Mouse (Mus musculus) CH12.LX (cell line): ENCODE data around the gene Gm9918. TPM values are rescaled to one million over a fixed set of nuclear protein-coding genes. Genes with fewer than 3 reads are reported as not detected.

Source experiments
- DNase-seq: peaks from one replicate; pipeline ENCODE4 v3.0.0-alpha.2; 2013; ENCODE audit errors: extremely low read depth
- H3K27ac ChIP-seq: 2 replicates; pipeline ENCODE4 v1.5.1; 2012; ENCODE audit warnings: low read depth, mild to moderate bottlenecking, control low read depth, moderate library complexity; ENCODE audit not compliant: insufficient read depth
- H3K27me3 ChIP-seq: replicated peaks from 2 replicates; pipeline ENCODE3; 2012; ENCODE audit warnings: inconsistent platforms
- H3K36me3 ChIP-seq, 2 experiments: replicated peaks in 1 of 2; 2 replicates each; pipeline versions ENCODE3 to v1.6.1; 2012; ENCODE audit warnings: inconsistent platforms in 1 of 2, low read length in 1 of 2, mild to moderate bottlenecking in 1 of 2, mixed read lengths in 1 of 2, moderate library complexity in 1 of 2; ENCODE audit not compliant: control insufficient read depth in 1 of 2, insufficient read depth in 1 of 2
- H3K4me1 ChIP-seq, 2 experiments: 2 replicates each; pipeline ENCODE4 v1.6.1; 2012; ENCODE audit warnings: inconsistent platforms in 1 of 2, moderate library complexity in 1 of 2; ENCODE audit not compliant: insufficient read depth in 2 of 2, control insufficient read depth in 1 of 2
- H3K4me2 ChIP-seq: 2 replicates; pipeline ENCODE4 v1.6.1; 2012; ENCODE audit warnings: low read depth, mild to moderate bottlenecking, control low read depth; ENCODE audit not compliant: poor library complexity, insufficient read depth, severe bottlenecking
- H3K4me3 ChIP-seq, 3 experiments: fragments of 150-350 bp in 1 of 3; sonication (generic) in 1 of 3; replicated peaks in 1 of 3; 2 replicates each; pipeline versions ENCODE3 to v1.5.1; 2011 to 2012; ENCODE audit warnings: low read depth in 2 of 3, low read length in 2 of 3, mild to moderate bottlenecking in 2 of 3, moderate library complexity in 2 of 3, control low read depth in 1 of 3, improper control_type of control experiment in 1 of 3, inconsistent platforms in 1 of 3, mixed read lengths in 1 of 3; ENCODE audit not compliant: poor library complexity in 1 of 3
- H3K79me2 ChIP-seq: replicated peaks from 2 replicates; pipeline ENCODE4 v1.6.1; 2012; ENCODE audit warnings: mild to moderate bottlenecking, moderate library complexity; ENCODE audit not compliant: control insufficient read depth, poor library complexity, insufficient read depth, severe bottlenecking; ENCODE audit errors: extremely low read depth
- H3K9ac ChIP-seq: 2 replicates; pipeline ENCODE4 v1.6.1; 2012; ENCODE audit warnings: low read depth, mild to moderate bottlenecking, control low read depth, moderate library complexity; ENCODE audit not compliant: insufficient read depth
- H3K9me3 ChIP-seq: replicated peaks from 2 replicates; pipeline ENCODE3; 2012; ENCODE audit warnings: low read length, inconsistent platforms, mixed read lengths
- BHLHE40 ChIP-seq: IDR thresholded peaks from 2 replicates; pipeline ENCODE4 v1.6.1; 2011; ENCODE audit warnings: mild to moderate bottlenecking, low read depth, low read length, improper control_type of control experiment
- CHD2 ChIP-seq: IDR thresholded peaks from 2 replicates; pipeline ENCODE4 v1.6.1; 2011; ENCODE audit warnings: low read length, improper control_type of control experiment
- ELF1 ChIP-seq: IDR thresholded peaks from 2 replicates; pipeline ENCODE4 v1.6.1; 2014; ENCODE audit warnings: low read depth, mild to moderate bottlenecking, inconsistent platforms, low read length, improper control_type of control experiment
- EP300 ChIP-seq: IDR thresholded peaks from 2 replicates; pipeline ENCODE4 v1.6.1; 2011; ENCODE audit warnings: low read length, improper control_type of control experiment
- GABPA ChIP-seq: IDR thresholded peaks from 2 replicates; pipeline ENCODE4 v1.6.1; 2012; ENCODE audit warnings: low read depth, low read length, improper control_type of control experiment, inconsistent platforms; ENCODE audit not compliant: insufficient replicate concordance
- HCFC1 ChIP-seq: IDR thresholded peaks from 2 replicates; pipeline ENCODE4 v1.6.1; 2012; ENCODE audit warnings: low read depth, mild to moderate bottlenecking, inconsistent platforms, low read length, improper control_type of control experiment
- JUND ChIP-seq: conservative IDR thresholded peaks from 2 replicates; pipeline ENCODE4 v1.6.1; 2011; ENCODE audit warnings: low read depth, low read length, improper control_type of control experiment
- MAFK ChIP-seq: IDR thresholded peaks from 2 replicates; pipeline ENCODE4 v1.6.1; 2011; ENCODE audit warnings: low read length, improper control_type of control experiment; ENCODE audit not compliant: insufficient replicate concordance
- MEF2A ChIP-seq: IDR thresholded peaks from 2 replicates; pipeline ENCODE4 v1.6.1; 2014; ENCODE audit warnings: low read depth, mild to moderate bottlenecking, inconsistent platforms, low read length, improper control_type of control experiment, borderline replicate concordance
- MXI1 ChIP-seq: IDR thresholded peaks from 2 replicates; pipeline ENCODE4 v1.6.1; 2011; ENCODE audit warnings: mild to moderate bottlenecking, low read depth, low read length, improper control_type of control experiment
- NELFE ChIP-seq: IDR thresholded peaks from 2 replicates; pipeline ENCODE4 v1.6.1; 2011; ENCODE audit warnings: low read depth, low read length, improper control_type of control experiment
- PAX5 ChIP-seq: IDR thresholded peaks from 2 replicates; pipeline ENCODE4 v1.6.1; 2012; ENCODE audit warnings: low read length, inconsistent platforms, mixed read lengths
- POLR2AphosphoS2 ChIP-seq: IDR thresholded peaks from 2 replicates; pipeline ENCODE4 v1.6.1; 2011; ENCODE audit warnings: low read depth, low read length, improper control_type of control experiment
- RCOR1 ChIP-seq: conservative IDR thresholded peaks from 2 replicates; pipeline ENCODE4 v1.6.1; 2012; ENCODE audit warnings: low read depth, mild to moderate bottlenecking, inconsistent platforms, low read length, improper control_type of control experiment
- SIN3A ChIP-seq: IDR thresholded peaks from 2 replicates; pipeline ENCODE4 v1.6.1; 2012; ENCODE audit warnings: low read length, improper control_type of control experiment, inconsistent platforms
- UBTF ChIP-seq: IDR thresholded peaks from 2 replicates; pipeline ENCODE4 v1.6.1; 2012; ENCODE audit warnings: low read depth, mild to moderate bottlenecking, inconsistent platforms, low read length, improper control_type of control experiment, moderate library complexity
- USF1 ChIP-seq: IDR thresholded peaks from 2 replicates; pipeline ENCODE4 v1.6.1; 2014; ENCODE audit warnings: low read depth, mild to moderate bottlenecking, inconsistent platforms, low read length, improper control_type of control experiment
- USF2 ChIP-seq: conservative IDR thresholded peaks from 2 replicates; pipeline ENCODE4 v1.6.1; 2011; ENCODE audit warnings: low read depth, low read length, improper control_type of control experiment
- ZC3H11A ChIP-seq: IDR thresholded peaks from 2 replicates; pipeline ENCODE4 v1.6.1; 2012; ENCODE audit warnings: low read depth, mild to moderate bottlenecking, inconsistent platforms, low read length, improper control_type of control experiment
- ZKSCAN1 ChIP-seq: IDR thresholded peaks from 2 replicates; pipeline ENCODE4 v1.6.1; 2012; ENCODE audit warnings: low read depth, inconsistent platforms, low read length, improper control_type of control experiment, borderline replicate concordance
- ZNF384 ChIP-seq: IDR thresholded peaks from 2 replicates; pipeline ENCODE4 v1.6.1; 2012; ENCODE audit warnings: low read depth, low read length, improper control_type of control experiment, inconsistent platforms
- dilution Hi-C: fragments of 300-500 bp; cut with MboI; formaldehyde crosslinking; loops from 2 replicates; pipeline ENCODE4 v1.14.3; 2020; ENCODE audit warnings: low sequenced_read_pairs; ENCODE audit not compliant: extremely low pct_unique_long_range_greater_than_20kb, extremely low pct_ligation_motif_present
- in situ Hi-C: fragments of 300-500 bp; cut with MboI; formaldehyde crosslinking; loops from 3 replicates; pipeline ENCODE4 v1.14.3; 2019; ENCODE audit warnings: low sequenced_read_pairs, low pct_ligation_motif_present, low pct_unique_long_range_greater_than_20kb, mixed read lengths
- polyA plus RNA-seq: library from polyadenylated mRNA; unstranded; fragments of >175 nt; gene quantifications from 2 replicates; pipeline ENCODE4 v1.2.1, GENCODE M21; 2012; ENCODE audit warnings: low read depth; ENCODE audit not compliant: insufficient read length
- total RNA-seq, 2 experiments: library from RNA; depleted of rRNA; stranded (reverse); fragments of 300-350 nt in 1 of 2; fragments of >200 nt in 1 of 2; gene quantifications; 2 replicates each; pipeline ENCODE4 v1.2.3; 2012 to 2014

Gene Gm9918
- total and polyA plus RNA-seq, 3 experiments = not detected

DNA sequence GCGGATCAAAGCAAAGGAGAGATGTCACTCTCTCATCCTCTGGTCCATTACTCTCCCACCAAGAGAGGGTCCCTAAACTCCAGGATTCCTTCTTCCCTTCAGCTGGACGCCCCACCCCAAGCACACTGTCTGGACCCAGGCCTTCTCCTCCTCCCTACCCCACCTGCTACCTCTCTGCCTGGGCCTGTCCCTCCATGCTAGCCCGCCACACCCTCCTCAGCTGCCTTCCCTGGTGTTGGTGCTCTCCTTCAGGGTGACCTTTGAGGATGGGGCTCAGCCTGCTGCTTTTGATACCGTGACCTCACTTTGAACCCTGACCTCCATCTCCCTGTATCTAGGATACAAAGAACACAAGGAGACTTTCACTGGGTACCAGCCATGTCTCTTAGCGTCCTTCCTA is 19.8 kb upstream of the Gm9918 start:
- H3K36me3 ChIP-seq = no peaks in the 10 kb centered on the region
- H3K27me3 ChIP-seq = peaks cover 93% of the 10 kb centered on the region
- peaks cover 5 to 21% of the 10 kb centered on the region in 2 experiments; a peak in 2 of 4 replicates for H3K4me1 ChIP-seq
- DNase-seq = no peak
- no peak overlapping the region for H3K9ac ChIP-seq
- in situ Hi-C loops = no loop called here
- dilution Hi-C loops = no loop called here
- H3K27ac ChIP-seq = no peak overlapping the region
- no peaks in the 10 kb centered on the region for H3K79me2 ChIP-seq
- no peak overlapping the region for H3K4me2 ChIP-seq
- H3K4me3 ChIP-seq = no peak overlapping the region
- H3K9me3 ChIP-seq = no peaks in the 10 kb centered on the region
- TF ChIP-seq ELF1 (no peak), RCOR1 (no peak), CHD2 (no peak), NELFE (no peak), MEF2A (no peak), EP300 (no peak), GABPA (no peak), MAFK (no peak), UBTF (no peak), MXI1 (no peak), ZC3H11A (no peak)
- TF ChIP-seq, all 38 proteins: peak for 0

DNA sequence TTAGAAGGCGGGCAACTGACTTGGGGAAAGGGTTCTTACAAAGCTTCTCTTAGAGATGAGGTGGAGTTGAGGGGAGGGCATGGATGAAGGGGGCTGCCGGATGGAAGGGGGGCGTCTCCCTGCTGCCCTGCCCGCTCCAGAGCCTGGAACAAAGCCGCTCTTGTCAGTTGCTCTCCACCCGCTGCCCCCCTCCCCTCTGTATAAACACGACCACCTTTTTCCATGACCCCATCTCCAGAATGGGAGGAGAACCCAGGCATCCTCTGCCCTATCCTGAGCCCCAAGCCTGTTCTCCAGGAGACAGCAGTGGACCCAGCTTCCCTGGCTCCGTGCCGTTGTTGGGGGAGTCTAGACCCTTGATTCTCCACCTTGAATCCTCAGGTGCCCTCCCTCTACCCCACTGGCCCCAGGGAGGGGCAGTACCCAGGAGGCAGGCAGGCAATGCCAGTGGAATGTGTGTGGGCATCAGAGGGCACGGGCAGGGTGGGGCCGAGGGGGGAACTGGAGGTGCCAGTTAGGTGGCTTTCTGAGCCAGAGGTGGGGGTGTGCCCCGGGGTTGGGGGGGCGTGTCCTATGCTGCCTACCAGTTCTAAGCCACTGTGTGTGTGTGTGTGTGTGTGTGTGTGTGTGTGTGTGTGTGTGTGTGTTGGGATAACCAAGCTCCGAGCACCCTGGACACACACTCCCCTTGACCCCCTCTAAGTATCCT is 14.7 kb upstream of the Gm9918 start:
- Histone ChIP-seq H3K79me2 (no peaks in the 10 kb centered on the region), H3K27ac (no peak overlapping the region), H3K4me1 (peaks cover 9 to 24% of the 10 kb centered on the region in 2 experiments), H3K4me3 (no peak overlapping the region), H3K9me3 (no peaks in the 10 kb centered on the region), H3K4me2 (no peak overlapping the region), H3K36me3 (no peaks in the 10 kb centered on the region), H3K9ac (no peak overlapping the region), H3K27me3 (peaks cover 89% of the 10 kb centered on the region)
- TF ChIP-seq USF2 (no peak), JUND (no peak), MXI1 (no peak), MEF2A (no peak), ELF1 (no peak), HCFC1 (no peak), ZKSCAN1 (no peak), EP300 (no peak), POLR2AphosphoS2 (no peak), ZNF384 (no peak), RCOR1 (no peak), SIN3A (no peak), GABPA (no peak), BHLHE40 (no peak), PAX5 (no peak), ZC3H11A (no peak), USF1 (no peak)
- dilution Hi-C loops = no loop called here
- no peak for DNase-seq
- in situ Hi-C loops = no loop called here
